Mouse (Mus musculus): Measurements from ENCODE around the gene Sec24d.

DNA sequence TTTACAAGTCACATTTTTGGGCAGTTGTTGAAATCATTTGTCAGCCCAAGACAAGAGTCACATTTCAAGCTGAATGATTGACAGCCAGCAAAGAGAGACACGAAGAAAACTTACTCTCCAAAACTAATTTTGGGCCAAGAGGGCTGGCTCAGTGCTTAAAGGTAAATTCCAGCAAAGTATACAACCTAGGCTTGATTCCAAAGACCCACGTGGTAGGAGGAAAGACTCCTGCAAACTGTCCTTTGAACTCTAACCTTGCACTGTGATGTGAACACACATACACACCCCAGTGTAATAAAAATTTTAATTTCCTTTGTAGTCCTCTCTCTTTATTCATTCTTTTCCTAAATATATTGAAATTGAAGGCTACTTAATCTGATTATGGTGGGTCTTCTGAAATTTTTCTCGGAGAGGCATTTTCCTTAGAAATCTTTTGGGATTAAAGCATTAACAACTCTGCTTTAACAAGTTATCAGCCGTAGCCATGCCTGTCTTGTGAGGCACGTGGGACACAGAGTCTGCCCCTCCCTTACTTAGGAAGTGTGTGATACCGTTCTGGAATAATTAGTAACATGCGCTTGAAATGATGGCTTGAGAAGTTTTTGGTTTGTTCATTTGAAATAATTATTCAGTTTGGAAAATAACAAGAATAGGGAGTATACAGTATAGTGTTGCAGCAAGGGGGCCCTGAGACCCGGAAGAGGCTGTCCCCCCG is 21.8 kb downstream of the Sec24d start:
- TF ChIP-seq CTCF (IDR thresholded peaks at IDR 0.05; ENCODE audit: extremely low read depth, insufficient read depth, insufficient read length, insufficient replicate concordance) (no peak), POLR2A (IDR thresholded peaks at IDR 0.05; ENCODE audit: low read depth, low read length) (no peak)
